Mouse (Mus musculus) ES-E14 (cell line): ENCODE results near the gene Ube2n.

Experiments used
- CHD2 ChIP-seq: IDR thresholded peaks from 2 replicates; pipeline ENCODE4 v1.6.1; 2014; ENCODE audit warnings: mild to moderate bottlenecking, low read depth, low read length, inconsistent platforms
- HCFC1 ChIP-seq: IDR thresholded peaks from 2 replicates; pipeline ENCODE4 v1.6.1; 2012; ENCODE audit warnings: low read length, inconsistent platforms, borderline replicate concordance; ENCODE audit not compliant: insufficient read depth
- MAFK ChIP-seq: IDR thresholded peaks from 2 replicates; pipeline ENCODE4 v1.6.1; 2014; ENCODE audit warnings: mild to moderate bottlenecking, low read depth, low read length, inconsistent platforms; ENCODE audit not compliant: insufficient read depth
- ZC3H11A ChIP-seq: IDR thresholded peaks from 2 replicates; pipeline ENCODE4 v1.6.1; 2012; ENCODE audit warnings: low read depth, mild to moderate bottlenecking, inconsistent platforms, low read length, borderline replicate concordance
- ZNF384 ChIP-seq: IDR thresholded peaks from 2 replicates; pipeline ENCODE4 v1.6.1; 2012; ENCODE audit warnings: low read depth, low read length, inconsistent platforms

GRCm38 (mm10) chr10:95566786-95567185 is 51.8 kb downstream of the Ube2n start:
- TF ChIP-seq MAFK, result no peak
- TF ChIP-seq ZNF384, result no peak
- no peak for TF ChIP-seq ZC3H11A
- TF ChIP-seq CHD2, result no peak
- TF ChIP-seq HCFC1, result no peak
